Comparison of ENCODE assay signal across 8 mouse cellular contexts in the genomic region with DNA sequence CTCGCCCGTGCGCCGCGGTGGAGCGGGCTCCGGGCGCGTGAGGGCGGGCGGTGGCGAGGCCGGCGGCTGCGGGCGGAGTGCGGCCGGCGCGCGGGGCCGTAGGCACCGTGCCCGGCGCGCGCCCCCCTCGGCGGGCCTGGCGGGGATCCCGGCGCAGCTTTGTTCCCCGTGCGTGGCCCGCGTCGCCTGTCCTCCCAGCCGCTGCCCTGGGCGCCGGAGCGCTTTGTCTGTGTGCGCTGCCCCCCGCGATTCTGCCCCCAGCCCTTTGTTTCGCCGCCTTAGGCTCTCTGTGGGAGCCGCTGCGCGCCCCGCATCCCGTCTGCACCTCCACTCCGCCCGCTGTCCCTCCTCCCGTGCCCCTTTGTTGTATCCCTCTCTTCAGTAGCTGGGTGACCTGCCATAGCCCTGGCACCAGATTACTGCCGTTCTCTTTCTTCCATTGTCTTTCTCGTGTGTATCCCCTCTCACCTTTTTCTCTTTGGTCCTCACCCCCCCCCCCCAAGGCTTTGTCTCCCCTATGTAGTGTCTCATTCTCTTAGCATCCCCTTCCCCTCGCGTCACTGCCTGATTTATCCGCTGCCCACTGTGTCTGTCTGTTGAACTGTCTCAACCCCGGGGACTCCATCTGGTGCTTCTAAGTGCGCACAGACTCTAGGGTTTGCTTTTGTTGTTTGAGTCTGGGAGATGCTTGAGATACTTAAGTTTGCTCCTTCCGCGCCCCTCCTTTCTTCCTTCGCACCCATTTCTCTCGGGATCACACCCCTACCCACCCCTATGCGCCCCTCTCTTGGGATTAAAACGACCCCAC.
DNase-seq lines count a peak whose midpoint lies in the region; ATAC-seq and TF ChIP-seq lines count a peak whose summit lies in the region.

No protein-coding gene starts in this region.

- peak overlapping the region; percentile 97 for H3K27ac ChIP-seq in embryonic facial prominence, embryonic 14.5 days (replicated peaks; ENCODE audit: low read depth, low read length)
- peak overlapping the region; percentile 93 for H3K27ac ChIP-seq in hindbrain, embryonic 14.5 days
- peak overlapping the region; percentile 99 for H3K27ac ChIP-seq in limb, embryonic 15.5 days
- peak overlapping the region; percentile 95 for H3K27ac ChIP-seq in midbrain, postnatal 0 days (ENCODE audit: low read depth, low read length)
- H3K27ac ChIP-seq in stomach, embryonic 15.5 days, result peak overlapping the region; percentile 99

- H3K27me3 ChIP-seq in embryonic facial prominence, embryonic 14.5 days (replicated peaks; ENCODE audit: control insufficient read depth, insufficient read depth, low read length), result no peaks in the 10 kb centered on the region
- H3K27me3 ChIP-seq in hindbrain, embryonic 14.5 days (ENCODE audit: control insufficient read depth, insufficient read depth, low read length), result no peaks in the 10 kb centered on the region
- H3K27me3 ChIP-seq in limb, embryonic 15.5 days, result no peaks in the 10 kb centered on the region
- H3K27me3 ChIP-seq in midbrain, postnatal 0 days (ENCODE audit: insufficient read depth, low read length), result no peaks in the 10 kb centered on the region
- H3K27me3 ChIP-seq in stomach, embryonic 15.5 days (replicated peaks), result no peaks in the 10 kb centered on the region

- WGBS in embryonic facial prominence, embryonic 14.5 days, result under 1% methylated on average over 16 of the region's 67 CpGs
- WGBS in hindbrain, embryonic 14.5 days, result under 1% methylated on average over 52 of the region's 67 CpGs
- WGBS in limb, embryonic 15.5 days, result under 1% methylated on average over 52 of the region's 67 CpGs
- WGBS in midbrain, postnatal 0 days, result under 1% methylated on average over 38 of the region's 67 CpGs
- under 1% methylated on average over 39 of the region's 67 CpGs for WGBS in stomach, embryonic 15.5 days

- H3K4me3 ChIP-seq in embryonic facial prominence, embryonic 14.5 days (ENCODE audit: low read depth, low read length), result peak overlapping the region; percentile 93
- peak overlapping the region; percentile 89 for H3K4me3 ChIP-seq in hindbrain, embryonic 14.5 days (replicated peaks; ENCODE audit: low read length)
- peak overlapping the region; percentile 89 for H3K4me3 ChIP-seq in limb, embryonic 15.5 days
- H3K4me3 ChIP-seq in midbrain, postnatal 0 days (ENCODE audit: low read depth, low read length), result peak overlapping the region; percentile 88
- peak overlapping the region; percentile 93 for H3K4me3 ChIP-seq in stomach, embryonic 15.5 days (replicated peaks)

- peaks cover 10% of the 10 kb centered on the region for H3K4me1 ChIP-seq in embryonic facial prominence, embryonic 14.5 days (ENCODE audit: control insufficient read depth, insufficient read depth, low read length)
- H3K4me1 ChIP-seq in hindbrain, embryonic 14.5 days (replicated peaks; ENCODE audit: control insufficient read depth, insufficient read depth, low read length), result peaks cover 27% of the 10 kb centered on the region
- peaks cover 29% of the 10 kb centered on the region for H3K4me1 ChIP-seq in limb, embryonic 15.5 days
- peaks cover 4% of the 10 kb centered on the region; the same call in 1 of the 2 replicates for H3K4me1 ChIP-seq in midbrain, postnatal 0 days (ENCODE audit: insufficient read depth, low read length)
- 0 out of 2 replicates have a peak, but pooled peaks cover 6% of the 10 kb centered on the region for H3K4me1 ChIP-seq in stomach, embryonic 15.5 days

- no peaks in the 10 kb centered on the region for H3K36me3 ChIP-seq in embryonic facial prominence, embryonic 14.5 days (ENCODE audit: control insufficient read depth, insufficient read depth, low read length)
- no peaks in the 10 kb centered on the region for H3K36me3 ChIP-seq in hindbrain, embryonic 14.5 days (replicated peaks; ENCODE audit: control insufficient read depth, insufficient read depth)
- no peaks in the 10 kb centered on the region for H3K36me3 ChIP-seq in limb, embryonic 15.5 days
- no peaks in the 10 kb centered on the region for H3K36me3 ChIP-seq in midbrain, postnatal 0 days (ENCODE audit: insufficient read depth, low read length)
- no peaks in the 10 kb centered on the region for H3K36me3 ChIP-seq in stomach, embryonic 15.5 days

- H3K9ac ChIP-seq in embryonic facial prominence, embryonic 14.5 days (ENCODE audit: low read depth, low read length), result peak overlapping the region; percentile 97
- H3K9ac ChIP-seq in hindbrain, embryonic 14.5 days, result peak overlapping the region; percentile 96
- peak overlapping the region; percentile 98 for H3K9ac ChIP-seq in limb, embryonic 15.5 days
- H3K9ac ChIP-seq in midbrain, postnatal 0 days (replicated peaks; ENCODE audit: low read length, poor library complexity, severe bottlenecking), result peak overlapping the region; percentile 89
- H3K9ac ChIP-seq in stomach, embryonic 15.5 days, result peak overlapping the region; percentile 85

- H3K9me3 ChIP-seq in embryonic facial prominence, embryonic 14.5 days (ENCODE audit: control insufficient read depth, low read length), result no peaks in the 10 kb centered on the region
- H3K9me3 ChIP-seq in hindbrain, embryonic 14.5 days (ENCODE audit: control insufficient read depth, low read length), result no peaks in the 10 kb centered on the region
- no peaks in the 10 kb centered on the region for H3K9me3 ChIP-seq in limb, embryonic 15.5 days
- no peaks in the 10 kb centered on the region for H3K9me3 ChIP-seq in midbrain, postnatal 0 days (ENCODE audit: low read length)
- no peaks in the 10 kb centered on the region for H3K9me3 ChIP-seq in stomach, embryonic 15.5 days

- DNase-seq in gastrocnemius, postnatal 10 days, result peak; percentile 45
- DNase-seq in gastrocnemius, postnatal 25 days, result no peak
- peak; percentile 23 for DNase-seq in adrenal gland, postnatal 25 days
- peak; percentile 70 for DNase-seq in embryonic facial prominence, embryonic 14.5 days (ENCODE audit: low spot score)
- peak; percentile 47 for DNase-seq in hindbrain, embryonic 14.5 days (ENCODE audit: low spot score)
- peak; percentile 38 for DNase-seq in midbrain, postnatal 0 days (ENCODE audit: low spot score)

- peak; percentile 1; the same call in 1 of the 2 replicates for TF ChIP-seq CTCF in midbrain, postnatal 0 days (IDR thresholded peaks at IDR 0.05)

- ATAC-seq in embryonic facial prominence, embryonic 14.5 days (ENCODE audit: low read depth), result peak; percentile 1; the same call in 1 of the 2 replicates
- ATAC-seq in hindbrain, embryonic 14.5 days (ENCODE audit: low FRiP score), result peak; percentile 4; the same call in 1 of the 2 replicates
- ATAC-seq in limb, embryonic 15.5 days (ENCODE audit: insufficient number of reproducible peaks, low FRiP score, low TSS enrichment, low read depth), result no peak
- no peak; the same call in 1 of the 2 replicates for ATAC-seq in midbrain, postnatal 0 days (ENCODE audit: low FRiP score)
- no peak for ATAC-seq in stomach, embryonic 15.5 days (ENCODE audit: insufficient read depth, low FRiP score, low read depth)

- peak overlapping the region; percentile 87 for H3K4me2 ChIP-seq in embryonic facial prominence, embryonic 14.5 days (ENCODE audit: low read depth, low read length)
- peak overlapping the region; percentile 74 for H3K4me2 ChIP-seq in hindbrain, embryonic 14.5 days (replicated peaks)
- peak overlapping the region; percentile 64 for H3K4me2 ChIP-seq in limb, embryonic 15.5 days
- H3K4me2 ChIP-seq in midbrain, postnatal 0 days (ENCODE audit: low read depth, low read length, poor library complexity, severe bottlenecking), result peak overlapping the region; percentile 91
- H3K4me2 ChIP-seq in stomach, embryonic 15.5 days, result peak overlapping the region; percentile 92

Comparison
In these comparisons a context has a peak if more than half of its experiments do, and no peak if none do; other contexts are left out.
1. ATAC-seq: peak in embryonic facial prominence, embryonic 14.5 days (single experiment) and hindbrain, embryonic 14.5 days (single experiment); none in limb, embryonic 15.5 days (single experiment), midbrain, postnatal 0 days (single experiment) and stomach, embryonic 15.5 days (single experiment).
2. Peak in every context shown above with its lines, with median percentiles within 50 percentile points of each other: H3K27ac ChIP-seq, H3K4me2 ChIP-seq, H3K4me3 ChIP-seq and H3K9ac ChIP-seq.